Mouse (Mus musculus) CD8-positive naive resting alpha-beta T cell, adult 2 months (primary cell): Measurements from ENCODE around the gene Fgf18.

Experiments used
- DNase-seq, 2 experiments: peaks; one replicate each; pipeline ENCODE4 v3.0.0; 2022; ENCODE audit warnings: low read depth in 2 of 2, low spot score in 2 of 2

Gene Fgf18

GRCm38 (mm10) chr11:33147171-33147571 is at the start of gene Fgf18:
Gene Fgf18 (minus strand): TSS chr11:33147400.
- peak; percentile 8 to 19 for DNase-seq

DNA sequence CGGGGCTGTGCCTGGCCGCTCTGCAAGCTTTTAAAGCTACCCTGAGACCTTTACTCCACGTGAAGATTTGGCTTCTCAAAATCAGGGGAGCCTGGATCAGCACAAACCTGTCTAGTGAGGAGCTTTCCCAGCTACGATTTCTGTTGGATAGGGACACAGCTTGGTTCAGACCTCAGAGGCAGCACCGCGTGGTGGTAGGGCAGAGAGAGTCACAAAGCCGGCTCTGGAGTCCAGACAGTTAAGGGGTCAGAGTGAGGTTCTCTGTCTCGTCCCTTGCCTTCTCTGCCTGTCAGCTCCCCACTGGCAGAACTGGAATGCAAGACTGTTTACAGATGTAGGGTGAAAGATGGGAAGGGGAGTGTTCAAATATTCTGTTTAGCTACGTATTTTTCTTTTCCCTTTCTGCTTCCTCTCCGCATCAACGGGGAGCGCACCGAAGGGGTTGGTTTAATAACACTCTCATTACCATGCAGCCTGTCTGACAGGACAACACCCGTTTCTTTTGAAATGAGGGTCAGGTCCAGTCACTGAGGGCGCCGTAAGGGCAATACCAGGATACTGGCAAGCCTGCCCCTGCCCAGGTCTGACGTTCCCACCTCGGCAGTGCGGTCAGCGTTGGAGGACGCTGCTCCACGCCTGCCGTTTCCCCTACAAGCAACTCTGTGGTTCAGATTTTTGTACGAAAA is 49.4 kb upstream of the Fgf18 start:
- no peak for DNase-seq

GRCm38 (mm10) chr11:33195531-33196446 is 48.6 kb upstream of the Fgf18 start:
- DNase-seq: no peak

DNA sequence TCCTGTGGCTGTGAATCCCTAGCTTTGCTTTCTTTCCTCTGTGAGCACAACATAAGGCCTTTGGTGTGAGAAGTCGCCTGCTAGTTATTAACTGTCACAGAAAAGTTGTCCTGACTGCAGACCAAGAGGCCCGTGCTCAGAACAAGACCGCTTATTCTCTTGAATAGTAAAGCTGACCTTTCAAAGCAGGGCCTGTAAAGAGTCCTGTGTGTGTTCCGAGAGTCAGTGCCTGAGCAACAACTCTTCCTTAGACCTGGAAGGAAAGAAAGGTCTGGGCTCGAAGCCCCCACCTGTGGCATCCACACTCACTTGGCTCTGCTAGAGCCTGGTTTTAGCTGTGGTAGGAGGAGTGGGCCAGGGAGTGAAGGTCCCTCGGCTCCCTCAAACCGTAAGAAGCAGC is 47.9 kb upstream of the Fgf18 start:
- no peak for DNase-seq

DNA sequence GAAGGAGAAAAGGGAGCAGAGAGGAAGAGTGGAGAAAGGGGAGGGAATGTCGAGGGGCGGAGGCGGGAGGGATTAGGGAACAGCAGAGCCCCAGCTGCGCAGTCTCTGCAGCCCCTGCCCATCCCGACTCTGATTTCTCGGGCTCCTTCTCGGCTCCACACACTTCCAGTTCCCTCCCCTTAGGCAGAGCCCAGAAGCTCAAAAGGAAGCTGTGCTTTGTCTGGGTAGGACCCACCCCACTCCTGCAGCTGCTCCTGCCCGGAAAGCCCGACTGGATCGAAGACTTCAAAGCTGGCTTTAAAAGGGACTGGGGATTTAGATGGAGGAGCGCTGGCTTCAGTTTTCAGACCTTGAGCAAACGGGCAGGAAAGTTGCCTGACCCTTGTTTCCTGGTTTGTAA is 46.5 kb upstream of the Fgf18 start:
- DNase-seq: no peak

- DNase-seq: no peak
Observed at GRCm38 (mm10) chr11:33181804-33182203, 34.6 kb upstream of the Fgf18 start.

DNA sequence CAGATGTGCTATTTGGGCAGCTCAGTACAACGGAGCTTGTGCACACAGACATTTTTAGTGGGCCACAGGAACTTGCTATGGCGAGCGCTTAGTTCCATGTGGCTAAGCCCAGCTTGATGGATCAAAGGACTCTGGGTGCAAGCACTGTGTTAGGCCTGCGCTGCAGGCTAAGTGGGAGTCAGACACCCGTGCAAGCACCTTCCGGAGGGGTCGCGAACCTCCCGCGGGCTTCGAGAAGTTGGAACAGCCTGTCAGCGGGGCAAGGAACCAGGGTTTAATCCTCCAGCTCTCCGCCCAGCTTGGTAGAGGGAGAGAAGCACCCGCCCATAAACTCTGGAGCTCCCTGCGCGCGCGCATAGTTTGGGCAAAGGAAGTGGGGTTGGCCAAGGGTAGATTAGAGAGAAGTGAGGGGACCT is 33.5 kb upstream of the Fgf18 start:
- DNase-seq: no peak

DNA sequence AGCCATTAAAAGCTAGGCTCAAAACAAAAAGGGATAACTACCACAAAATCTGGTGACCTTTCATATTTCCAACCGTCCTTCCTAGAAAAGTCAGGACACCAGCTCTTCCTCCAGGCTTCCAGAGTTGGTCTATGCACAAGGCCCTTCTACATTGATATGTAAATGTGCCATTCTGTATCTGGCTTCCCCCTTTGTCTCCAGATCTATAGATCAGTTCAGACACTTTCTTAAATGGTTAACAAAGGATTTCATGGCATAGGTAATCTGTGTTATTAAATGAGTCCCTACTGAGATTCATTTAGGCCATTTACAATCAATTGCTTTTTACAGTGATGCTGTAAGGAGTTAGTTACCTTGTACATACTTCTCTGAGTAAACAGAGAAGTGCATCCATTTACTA is 32.6 kb upstream of the Fgf18 start:
- no peak for DNase-seq

DNA sequence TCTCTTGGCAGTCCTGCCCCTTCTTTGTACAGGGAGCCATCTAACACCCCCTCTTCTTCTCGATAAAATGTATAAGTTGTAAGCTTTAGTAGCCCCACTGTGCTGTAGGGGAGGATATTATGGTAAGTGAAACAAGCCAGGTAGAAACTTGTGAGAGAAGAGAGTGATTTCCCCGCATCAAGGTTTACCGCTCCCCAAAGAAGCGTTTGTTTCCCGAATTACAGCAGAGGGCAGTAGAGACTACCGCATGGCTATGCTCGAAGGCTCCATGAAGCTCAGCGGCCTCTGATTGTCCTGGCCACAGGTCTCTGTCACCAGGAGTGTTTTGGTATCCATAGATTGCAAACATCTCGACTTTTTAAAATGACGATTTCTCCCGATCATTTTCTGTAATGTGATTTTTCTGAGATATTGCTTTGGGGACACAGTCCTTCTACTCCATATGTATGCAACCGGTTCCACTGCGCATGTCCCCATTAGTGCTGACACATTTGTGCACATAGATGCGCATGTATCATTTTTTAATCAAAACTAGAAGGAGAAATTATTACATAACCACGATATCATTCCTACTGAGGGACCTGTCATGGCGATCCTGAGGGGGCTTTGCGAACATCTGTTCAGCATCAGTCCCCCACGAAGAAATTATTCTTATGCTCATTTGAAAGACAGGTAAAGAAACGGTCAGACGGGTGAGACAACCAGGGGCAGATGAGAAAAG is 29.5 kb upstream of the Fgf18 start:
- no peak for DNase-seq

DNA sequence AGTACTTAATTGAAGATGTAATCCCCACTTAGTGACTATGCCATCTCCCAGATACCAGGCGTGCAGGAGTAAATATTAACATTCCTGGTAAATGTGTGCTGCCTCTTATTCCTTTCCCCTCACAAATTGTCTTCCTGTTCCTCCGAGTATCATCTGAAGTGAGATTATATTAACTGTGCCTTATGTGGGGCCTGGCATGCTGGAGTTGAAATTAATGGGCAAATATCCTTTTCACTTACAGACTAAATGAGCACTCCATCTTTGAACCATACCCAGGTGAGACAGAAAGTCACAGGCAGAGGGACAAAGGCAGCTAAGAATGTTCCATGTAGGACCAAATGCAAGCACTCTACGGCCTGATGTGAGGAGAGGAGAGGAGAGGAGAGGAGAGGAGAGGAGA is 28.6 kb upstream of the Fgf18 start:
- DNase-seq: no peak

- DNase-seq: peak; percentile 43 to 63
Observed at GRCm38 (mm10) chr11:33170489-33170888, 23.3 kb upstream of the Fgf18 start.

DNA sequence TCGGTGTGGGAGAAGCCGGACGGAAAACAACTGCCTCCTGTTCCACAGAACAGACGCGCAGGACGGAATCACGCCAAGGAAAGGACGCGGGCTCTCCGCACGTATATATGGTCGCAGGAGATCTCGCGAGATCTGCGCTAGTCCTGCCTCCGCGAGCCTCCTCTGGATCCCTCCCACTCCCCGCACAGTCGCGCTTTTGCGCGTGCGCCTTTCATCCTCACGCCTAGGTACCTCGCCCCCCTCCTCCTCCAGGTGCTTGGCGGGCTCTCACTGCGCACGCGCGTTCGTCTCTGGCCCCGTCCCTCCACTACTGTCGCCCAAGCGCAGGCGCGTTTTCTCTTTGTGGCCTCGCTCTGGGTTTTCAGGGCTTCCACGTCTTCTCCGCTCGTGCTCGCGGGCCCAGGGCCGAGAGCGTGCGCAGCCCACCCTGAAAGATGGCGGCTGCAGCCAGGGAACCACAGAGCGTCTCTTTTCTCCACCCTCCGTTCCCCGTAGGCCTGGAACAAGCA is 15.9 kb upstream of the Fgf18 start, which contains the start of gene Npm1:
Gene Npm1 (minus strand): TSS at position 209 of the 509 bp plus-strand sequence.
- peak; percentile 99 to 100 for DNase-seq

DNA sequence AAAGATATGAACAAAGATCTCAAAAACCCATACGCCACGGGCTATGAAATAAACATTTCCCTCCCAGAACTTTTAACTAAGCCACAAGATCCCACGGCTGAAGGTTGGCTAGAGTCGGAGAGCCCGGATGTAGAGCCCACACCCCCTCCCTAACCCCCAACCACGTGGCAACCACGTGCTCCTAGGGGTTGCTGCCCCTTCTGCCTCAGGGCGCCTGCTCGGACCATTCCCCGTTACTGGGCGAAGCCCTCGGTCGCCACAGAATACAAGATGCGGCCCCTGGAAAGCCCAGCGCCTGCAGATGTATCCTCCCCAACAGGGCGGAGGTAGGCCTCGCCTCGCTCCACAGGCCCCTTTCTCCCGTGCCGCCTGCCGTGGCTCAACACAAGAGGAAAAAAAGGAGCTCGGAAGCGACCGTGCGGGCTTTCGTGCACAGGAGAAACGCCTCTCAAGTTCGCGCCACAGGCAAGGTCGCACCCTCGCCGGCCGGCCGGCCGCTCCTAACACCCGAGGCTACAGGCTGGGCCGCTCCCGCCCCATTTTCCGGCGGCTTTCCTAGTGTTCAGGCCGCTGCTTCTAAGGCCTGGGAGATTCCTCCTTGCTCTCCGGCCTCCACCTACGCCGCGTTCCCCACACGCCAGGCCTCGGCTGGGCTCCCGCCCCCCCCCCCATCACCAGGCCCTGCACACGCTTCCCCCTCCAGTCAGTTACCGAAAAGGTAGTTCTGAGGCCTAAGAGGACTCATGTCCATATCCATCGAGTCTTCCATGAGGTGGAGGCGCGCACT is 15.2 kb upstream of the Fgf18 start:
- DNase-seq: peak; percentile 71 to 78

DNA sequence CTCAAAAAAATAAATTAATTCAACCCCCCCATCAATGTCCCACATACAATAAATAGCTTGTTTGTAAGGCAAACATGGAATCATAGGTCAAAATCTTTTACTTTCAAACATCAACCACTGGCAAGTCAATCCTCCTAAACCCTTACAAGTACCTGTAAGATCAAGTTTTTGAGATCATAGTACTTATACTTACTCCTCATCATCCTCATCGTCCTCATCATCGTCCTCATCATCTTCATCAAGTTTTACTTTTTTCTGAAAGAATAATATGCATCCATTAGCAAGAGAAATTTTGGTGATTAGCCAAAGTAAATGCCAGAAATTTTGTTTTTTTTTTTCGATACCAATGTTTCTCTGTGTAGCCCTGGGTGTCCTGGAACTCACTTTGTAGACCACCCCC is 12.5 kb upstream of the Fgf18 start:
- no peak for DNase-seq

DNA sequence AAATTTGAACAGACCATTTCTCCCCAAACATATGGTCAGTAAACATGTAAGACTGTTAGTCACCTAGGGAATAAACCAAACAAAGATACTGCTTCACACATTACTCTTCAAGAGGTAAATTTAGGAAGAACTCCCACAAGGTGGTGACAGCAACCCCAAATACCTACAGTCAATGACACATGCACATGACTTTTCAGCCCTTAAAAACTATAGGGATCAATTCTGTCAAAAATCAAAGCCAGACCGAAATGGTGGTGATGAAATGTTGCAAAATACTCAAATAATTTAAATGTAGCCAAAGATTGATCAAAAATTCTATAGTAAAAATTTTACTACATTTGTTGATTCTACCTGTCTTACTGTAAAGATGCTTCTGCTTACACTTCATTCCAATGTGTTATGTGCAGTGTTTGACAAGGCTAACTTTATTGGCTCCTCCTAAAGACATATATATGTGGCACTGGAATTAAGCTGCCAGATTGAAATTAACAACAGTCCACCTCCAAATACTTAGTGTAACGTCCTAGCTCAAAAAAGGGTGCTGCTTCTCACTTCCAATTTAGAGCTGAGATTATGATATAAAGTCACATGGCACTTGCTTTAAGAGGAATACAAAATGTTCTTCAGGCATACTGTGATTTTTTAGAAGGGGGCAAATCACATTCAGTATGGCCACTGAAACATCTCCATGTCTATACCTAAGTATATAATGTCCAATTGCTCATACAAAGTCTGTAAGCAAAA is 10.4 kb upstream of the Fgf18 start:
- DNase-seq: no peak

DNA sequence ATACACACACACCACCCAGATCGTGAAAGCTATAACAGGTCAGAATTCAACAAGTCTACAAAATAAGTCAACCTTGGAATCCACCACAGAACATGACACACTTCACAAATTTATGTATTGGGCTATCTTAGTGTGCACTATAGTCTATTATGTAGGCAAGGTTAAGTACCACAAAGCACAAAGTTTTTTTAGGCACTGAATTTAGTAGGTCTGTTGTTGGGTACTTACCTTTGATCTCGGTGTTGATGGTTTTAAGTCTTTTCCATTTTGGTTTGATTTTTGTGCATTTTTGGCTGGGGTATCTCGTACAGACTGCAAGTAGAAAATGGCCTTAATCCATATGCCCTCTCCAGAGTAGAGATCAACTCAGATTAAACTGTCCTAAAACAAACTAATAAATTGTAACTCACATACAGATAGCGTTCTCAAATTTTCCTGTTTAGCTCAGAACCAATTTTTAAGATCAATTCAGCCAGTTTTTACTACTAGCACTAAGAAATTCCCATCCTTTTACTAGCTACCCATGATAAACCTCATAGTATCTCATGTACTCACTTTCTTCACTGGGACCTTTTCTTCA is 9.3 kb upstream of the Fgf18 start:
- no peak for DNase-seq

- DNase-seq: no peak
Observed at GRCm38 (mm10) chr11:33154459-33154858, 7.3 kb upstream of the Fgf18 start.

DNA sequence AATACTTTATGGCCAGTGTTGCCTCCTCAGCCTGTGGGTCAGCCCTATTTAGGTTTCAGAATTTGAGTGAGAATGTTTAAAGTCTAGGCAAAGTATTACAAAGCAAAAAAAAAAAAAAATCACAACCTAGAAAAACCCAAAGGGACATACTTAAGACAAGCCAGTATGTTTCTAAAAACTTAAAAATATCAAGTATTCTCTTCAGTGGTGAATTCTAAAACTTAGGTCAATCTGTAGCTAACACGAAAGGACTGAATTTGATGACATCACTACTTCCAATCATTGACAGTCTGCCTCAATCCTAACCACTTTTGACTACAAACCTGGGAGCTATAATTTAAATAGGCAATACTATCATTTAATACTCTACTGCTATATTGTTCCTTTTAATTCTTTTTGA is 5.8 kb upstream of the Fgf18 start:
- no peak for DNase-seq

- no peak for DNase-seq
Observed at GRCm38 (mm10) chr11:33151780-33152145, 4.6 kb upstream of the Fgf18 start.
